Mouse (Mus musculus) hindbrain, embryonic 15.5 days (tissue): ENCODE results near the gene Cd2bp2. TPM values are rescaled to one million over a fixed set of nuclear protein-coding genes. Genes with fewer than 3 reads are reported as not detected.

ENCODE experiments used
- ATAC-seq: fragments of 200-750 bp; cut with Nextera tagmentation; 2 replicates; pipeline ENCODE4 v1.8.0; 2017; ENCODE audit warnings: low read depth, moderate number of reproducible peaks, moderate TSS enrichment; ENCODE audit not compliant: low FRiP score
- H3K27ac ChIP-seq: fragments of 300-500 bp; sonication (generic); replicated peaks from 2 replicates; pipeline ENCODE4 v1.5.1; 2015; ENCODE audit warnings: mild to moderate bottlenecking, inconsistent platforms
- H3K27me3 ChIP-seq: fragments of 300-500 bp; sonication (generic); 2 replicates; pipeline ENCODE4 v1.6.1; 2015; ENCODE audit warnings: control low read depth, inconsistent platforms
- H3K36me3 ChIP-seq: fragments of 300-500 bp; sonication (generic); 2 replicates; pipeline ENCODE4 v1.6.1; 2015; ENCODE audit warnings: control low read depth, inconsistent platforms
- H3K4me1 ChIP-seq: fragments of 300-500 bp; sonication (generic); replicated peaks from 2 replicates; pipeline ENCODE4 v1.6.1; 2015; ENCODE audit warnings: control low read depth, inconsistent platforms
- H3K4me2 ChIP-seq: fragments of 300-500 bp; sonication (generic); 2 replicates; pipeline ENCODE4 v1.6.1; 2015; ENCODE audit warnings: moderate library complexity, mild to moderate bottlenecking, inconsistent platforms
- H3K4me3 ChIP-seq: fragments of 300-500 bp; sonication (generic); 2 replicates; pipeline ENCODE4 v1.5.1; 2015; ENCODE audit warnings: mild to moderate bottlenecking, inconsistent platforms
- H3K9ac ChIP-seq: fragments of 300-500 bp; sonication (generic); 2 replicates; pipeline ENCODE4 v1.6.1; 2015; ENCODE audit warnings: inconsistent platforms
- H3K9me3 ChIP-seq: fragments of 300-500 bp; sonication (generic); 2 replicates; pipeline ENCODE4 v1.6.1; 2016; ENCODE audit warnings: control low read depth, inconsistent platforms
- WGBS: fragments of 180-500 bp; shearing (Covaris S2); methylation state at CpG from one replicate; pipeline ENCODE4 v1.1.7; 2015; 5-methylcytosine and 5-hydroxymethylcytosine counted together
- polyA plus RNA-seq: library from polyadenylated mRNA; unstranded; fragments of >200 nt; fragmentation: Nextera tagmentation; extraction: Ambion mirVana; gene quantifications from 2 replicates; pipeline ENCODE4 v1.2.1, GENCODE M21; 2015

Cd2bp2 gene
- polyA plus RNA-seq, 1 experiment from 2014 or later, result 72.3 TPM

GRCm38 (mm10) chr7:127214981-127215871 lies 19.4 kb upstream of the Cd2bp2 start:
- 0 out of 2 replicates have a peak, but pooled peaks cover 4% of the 10 kb centered on the region for H3K4me1 ChIP-seq
- 0 out of 2 replicates have a peak, but pooled peaks have one; percentile 19 for ATAC-seq
- 27% methylated on average over 33 of the region's 33 CpGs for WGBS
- H3K9me3 ChIP-seq, result no peaks in the 10 kb centered on the region
- peak overlapping the region; percentile 27; the same call in 1 of the 2 replicates for H3K9ac ChIP-seq
- H3K27me3 ChIP-seq, result no peaks in the 10 kb centered on the region
- peak overlapping the region; percentile 47 for H3K4me2 ChIP-seq
- peak overlapping the region; percentile 10; the same call in 1 of the 2 replicates for H3K4me3 ChIP-seq
- H3K36me3 ChIP-seq, result no peaks in the 10 kb centered on the region
- H3K27ac ChIP-seq, result no peak overlapping the region

GRCm38 (mm10) chr7:127214521-127214920 lies 18.7 kb upstream of the Cd2bp2 start:
- 0 out of 2 replicates have a peak overlapping the region, but pooled peaks have one; percentile 27 for H3K9ac ChIP-seq
- H3K4me2 ChIP-seq, result peak overlapping the region; percentile 47
- 40% methylated on average over 21 of the region's 21 CpGs for WGBS
- H3K4me1 ChIP-seq, result peaks cover 9% of the 10 kb centered on the region
- no peak for ATAC-seq
- 0 out of 2 replicates have a peak overlapping the region, but pooled peaks have one; percentile 10 for H3K4me3 ChIP-seq
- no peaks in the 10 kb centered on the region for H3K9me3 ChIP-seq
- H3K27me3 ChIP-seq, result no peaks in the 10 kb centered on the region
- no peak overlapping the region for H3K27ac ChIP-seq
- H3K36me3 ChIP-seq, result no peaks in the 10 kb centered on the region

- no peaks in the 10 kb centered on the region for H3K36me3 ChIP-seq
- H3K9me3 ChIP-seq, result no peaks in the 10 kb centered on the region
- peaks cover 13% of the 10 kb centered on the region for H3K4me1 ChIP-seq
- no peak overlapping the region for H3K27ac ChIP-seq
- H3K9ac ChIP-seq, result no peak overlapping the region
- no peaks in the 10 kb centered on the region for H3K27me3 ChIP-seq
- no peak for ATAC-seq
- WGBS, result 51% methylated on average over 12 of the region's 12 CpGs
- H3K4me2 ChIP-seq, result no peak overlapping the region
- H3K4me3 ChIP-seq, result no peak overlapping the region
Observed at GRCm38 (mm10) chr7:127213930-127214329, 18.1 kb upstream of the Cd2bp2 start.

- Histone ChIP-seq H3K9me3 (no peaks in the 10 kb centered on the region), H3K9ac (no peak overlapping the region), H3K36me3 (no peaks in the 10 kb centered on the region), H3K4me3 (no peak overlapping the region), H3K4me2 (no peak overlapping the region), H3K27me3 (no peaks in the 10 kb centered on the region), H3K27ac (no peak overlapping the region), H3K4me1 (peaks cover 13% of the 10 kb centered on the region)
- no peak for ATAC-seq
- 39% methylated on average over 7 of the region's 7 CpGs for WGBS
Observed at GRCm38 (mm10) chr7:127213485-127213884, 17.6 kb upstream of the Cd2bp2 start.

GRCm38 (mm10) chr7:127212432-127213250 lies 16.8 kb upstream of the Cd2bp2 start:
- 90% methylated on average over 12 of the region's 12 CpGs for WGBS
- H3K9me3 ChIP-seq, result no peaks in the 10 kb centered on the region
- no peak overlapping the region for H3K4me2 ChIP-seq
- H3K27me3 ChIP-seq, result no peaks in the 10 kb centered on the region
- H3K36me3 ChIP-seq, result no peaks in the 10 kb centered on the region
- H3K4me3 ChIP-seq, result no peak overlapping the region
- H3K4me1 ChIP-seq, result peaks cover 13% of the 10 kb centered on the region
- no peak overlapping the region for H3K27ac ChIP-seq
- no peak overlapping the region for H3K9ac ChIP-seq
- ATAC-seq, result no peak

GRCm38 (mm10) chr7:127211014-127211745 lies 15.3 kb upstream of the Cd2bp2 start:
- H3K27ac ChIP-seq, result no peak overlapping the region
- no peak overlapping the region for H3K4me3 ChIP-seq
- 66% methylated on average over 5 of the region's 5 CpGs for WGBS
- no peaks in the 10 kb centered on the region for H3K27me3 ChIP-seq
- H3K9me3 ChIP-seq, result no peaks in the 10 kb centered on the region
- no peaks in the 10 kb centered on the region for H3K36me3 ChIP-seq
- H3K4me1 ChIP-seq, result peaks cover 25% of the 10 kb centered on the region
- ATAC-seq, result no peak
- H3K4me2 ChIP-seq, result no peak overlapping the region
- H3K9ac ChIP-seq, result no peak overlapping the region

GRCm38 (mm10) chr7:127210266-127210665 lies 14.4 kb upstream of the Cd2bp2 start:
- peaks cover 33% of the 10 kb centered on the region for H3K4me1 ChIP-seq
- H3K27ac ChIP-seq, result no peak overlapping the region
- WGBS, result 90% methylated on average over 4 of the region's 4 CpGs
- H3K4me2 ChIP-seq, result no peak overlapping the region
- no peaks in the 10 kb centered on the region for H3K27me3 ChIP-seq
- no peaks in the 10 kb centered on the region for H3K36me3 ChIP-seq
- no peaks in the 10 kb centered on the region for H3K9me3 ChIP-seq
- no peak overlapping the region for H3K9ac ChIP-seq
- ATAC-seq, result no peak
- no peak overlapping the region for H3K4me3 ChIP-seq

- no peak for ATAC-seq
- no peaks in the 10 kb centered on the region for H3K27me3 ChIP-seq
- H3K4me3 ChIP-seq, result no peak overlapping the region
- H3K4me1 ChIP-seq, result peaks cover 34% of the 10 kb centered on the region
- no peak overlapping the region for H3K9ac ChIP-seq
- no peaks in the 10 kb centered on the region for H3K9me3 ChIP-seq
- peak overlapping the region; percentile 85 for H3K27ac ChIP-seq
- 0 out of 2 replicates have a peak, but pooled peaks cover 3% of the 10 kb centered on the region for H3K36me3 ChIP-seq
- peak overlapping the region; percentile 79 for H3K4me2 ChIP-seq
- WGBS, result 85% methylated on average over 5 of the region's 5 CpGs
Observed at GRCm38 (mm10) chr7:127209851-127210250, 14.0 kb upstream of the Cd2bp2 start.

GRCm38 (mm10) chr7:127208553-127209438 lies 12.9 kb upstream of the Cd2bp2 start, which contains the start of gene Mylpf:
Gene Mylpf (plus strand): TSS chr7:127208890.
- H3K4me1 ChIP-seq, result peaks cover 34% of the 10 kb centered on the region
- H3K27me3 ChIP-seq, result no peaks in the 10 kb centered on the region
- peak; percentile 97 for ATAC-seq
- H3K4me3 ChIP-seq, result peak within 1 kb of the TSS; percentile 99
- peak within 1 kb of the TSS; percentile 98 for H3K4me2 ChIP-seq
- peaks cover 4% of the 10 kb centered on the region; the same call in 1 of the 2 replicates for H3K36me3 ChIP-seq
- peak within 1 kb of the TSS; percentile 85 for H3K27ac ChIP-seq
- under 1% methylated on average over 44 of the region's 44 CpGs for WGBS
- peak within 1 kb of the TSS; percentile 95 for H3K9ac ChIP-seq
- H3K9me3 ChIP-seq, result no peaks in the 10 kb centered on the region

- Histone ChIP-seq H3K4me1 (peaks cover 34% of the 10 kb centered on the region), H3K27ac (peak within 1 kb of the TSS; percentile 85), H3K4me3 (peak within 1 kb of the TSS; percentile 99), H3K9ac (peak within 1 kb of the TSS; percentile 95), H3K27me3 (no peaks in the 10 kb centered on the region), H3K36me3 (peaks cover 8% of the 10 kb centered on the region), H3K4me2 (peak within 1 kb of the TSS; percentile 98), H3K9me3 (no peaks in the 10 kb centered on the region)
- 0% methylated on average over 24 of the region's 44 CpGs for WGBS
- ATAC-seq, result peak; percentile 7
Observed at GRCm38 (mm10) chr7:127208295-127208552, 12.4 kb upstream of the Cd2bp2 start, which contains the start of gene Tbc1d10b. Gene Tbc1d10b (minus strand): TSS chr7:127208468.
